Mouse (Mus musculus) inflammation-experienced regulatory T-cells, adult 6 months (primary cell): ENCODE results near the gene Cox7a2l. TPM values are rescaled to one million over a fixed set of nuclear protein-coding genes. Genes with fewer than 3 reads are reported as not detected.

Experiments
- ATAC-seq: one replicate; pipeline ENCODE4 v1.8.0; 2017
- polyA plus RNA-seq, 3 experiments: library from polyadenylated mRNA; unstranded; fragments of 100-300 nt; shearing (Covaris generic); gene quantifications; one replicate each; pipeline ENCODE4 v1.2.1; 2017

Cox7a2l gene
- polyA plus RNA-seq, 3 experiments from 2014 or later: 353 to 565 (median 539) TPM

- peak; percentile 99 for ATAC-seq
These were observed 9.7 kb upstream of the Cox7a2l start for GRCm38 (mm10) chr17:83526624-83527532.

DNA sequence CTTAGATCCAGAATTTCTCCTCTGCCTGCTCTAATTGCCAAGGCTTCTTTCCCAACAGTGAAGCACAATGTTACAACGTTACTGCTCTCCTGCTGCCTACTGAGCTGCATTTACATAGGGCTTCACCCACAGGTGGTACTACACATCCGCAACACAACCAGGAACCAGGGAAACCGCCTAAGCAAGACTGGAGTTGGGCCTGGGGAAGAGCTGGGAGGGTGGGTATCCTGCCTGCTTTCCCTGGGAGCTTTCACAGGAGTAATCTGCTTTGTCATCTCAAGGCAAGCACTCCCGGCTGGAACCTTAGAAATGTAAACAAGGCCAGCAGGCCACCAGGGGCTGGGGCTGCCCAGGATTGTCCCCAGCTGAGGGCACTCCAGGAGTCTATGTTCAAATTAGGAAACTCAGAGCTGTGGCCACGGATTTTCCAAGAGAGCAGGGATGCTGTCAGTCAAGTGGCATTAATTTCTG lies 9.0 kb upstream of the Cox7a2l start:
- no peak for ATAC-seq

- no peak for ATAC-seq
These were observed 8.5 kb upstream of the Cox7a2l start for GRCm38 (mm10) chr17:83525596-83525995.

- ATAC-seq: no peak
These were observed 7.6 kb upstream of the Cox7a2l start for GRCm38 (mm10) chr17:83524753-83525152.

DNA sequence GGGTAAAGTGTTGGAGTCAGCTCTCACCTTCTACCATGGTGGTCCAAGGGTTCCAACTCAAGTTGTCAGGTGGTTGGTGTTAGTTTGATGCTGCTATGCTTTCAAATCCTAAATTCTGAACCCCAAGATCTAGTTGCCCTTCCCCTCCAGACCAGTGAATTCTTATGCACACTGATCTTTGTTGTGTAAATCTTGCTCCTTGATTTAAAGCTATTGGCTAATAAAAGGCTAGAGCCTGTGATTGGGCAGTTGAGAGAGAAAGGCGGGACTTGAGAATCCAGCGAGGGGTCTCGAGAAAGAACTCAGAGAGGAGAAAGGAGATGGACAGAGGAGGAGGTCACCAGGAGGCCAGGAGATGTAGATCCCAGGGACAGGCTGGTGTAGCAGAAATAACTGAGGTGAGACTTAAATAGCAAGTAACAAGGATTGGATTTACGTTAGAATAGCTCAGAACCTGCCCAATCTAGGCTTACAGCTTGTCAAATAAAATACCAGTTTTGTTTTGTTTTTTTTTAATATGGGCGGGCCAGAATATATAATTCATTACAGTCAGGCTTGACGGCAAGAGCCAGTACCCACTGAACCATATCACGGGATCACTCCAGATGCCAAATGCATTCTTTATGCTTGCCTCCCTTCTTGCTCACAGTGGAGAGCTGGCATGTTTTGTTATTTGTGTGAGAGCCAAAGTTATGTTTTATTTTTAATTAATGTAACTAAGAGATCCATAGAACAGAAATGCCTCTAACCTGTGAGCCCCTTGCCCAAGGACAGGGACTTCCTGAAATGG lies 5.7 kb upstream of the Cox7a2l start:
- ATAC-seq: no peak

- ATAC-seq: no peak
These were observed 4.8 kb upstream of the Cox7a2l start for GRCm38 (mm10) chr17:83521881-83522280.

DNA sequence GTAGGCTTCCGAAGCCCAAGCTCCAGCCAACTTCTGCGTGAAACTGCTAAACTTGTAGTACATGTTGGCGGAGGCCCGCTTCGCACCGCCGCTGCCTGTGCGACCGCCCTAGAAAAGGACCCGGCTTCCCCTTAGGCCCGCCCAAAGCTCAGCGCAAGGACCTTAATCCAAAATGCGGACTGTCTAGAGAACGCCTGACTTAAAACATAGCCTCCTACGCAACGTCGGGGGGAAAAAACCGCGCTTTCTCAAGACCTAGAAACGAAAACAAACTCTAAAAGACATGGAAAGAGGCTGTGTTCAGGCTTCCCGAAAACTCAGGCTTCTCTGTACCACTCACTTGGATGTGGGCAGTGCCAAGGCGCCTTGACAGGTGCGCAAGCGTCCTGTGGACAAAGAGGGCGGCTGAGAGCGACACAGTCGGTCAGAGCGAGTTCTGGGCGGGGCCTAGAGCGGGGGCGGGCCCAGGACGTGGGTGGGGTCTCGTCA lies 2.9 kb downstream of the Cox7a2l start:
- ATAC-seq: peak; percentile 96

DNA sequence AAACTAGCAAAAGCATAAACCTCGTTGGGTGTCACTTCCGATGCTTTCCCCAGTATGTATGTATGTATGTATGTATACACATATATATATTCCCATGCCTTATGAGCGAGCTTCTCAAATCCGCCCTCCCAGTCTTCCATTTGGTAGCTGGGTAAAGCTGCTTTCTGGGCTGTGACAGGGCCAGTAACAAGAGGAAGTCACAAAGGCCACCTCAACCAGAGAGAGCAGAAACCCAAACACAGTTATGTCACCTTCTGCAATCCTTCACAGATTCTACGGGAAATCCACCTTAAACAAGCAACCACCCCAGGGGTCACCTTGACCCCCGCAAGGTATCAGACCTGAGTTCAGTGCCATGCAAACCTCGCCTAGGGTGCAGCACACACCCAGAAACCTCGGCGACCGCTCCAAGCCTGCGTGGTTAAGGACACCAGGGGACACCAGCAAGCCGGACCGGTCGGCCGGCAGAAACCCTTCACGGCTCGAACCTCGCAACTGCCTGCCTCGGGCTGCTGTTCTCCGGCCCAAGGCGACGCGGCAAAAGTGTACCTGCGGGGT lies 3.4 kb downstream of the Cox7a2l start:
- ATAC-seq: peak; percentile 11

DNA sequence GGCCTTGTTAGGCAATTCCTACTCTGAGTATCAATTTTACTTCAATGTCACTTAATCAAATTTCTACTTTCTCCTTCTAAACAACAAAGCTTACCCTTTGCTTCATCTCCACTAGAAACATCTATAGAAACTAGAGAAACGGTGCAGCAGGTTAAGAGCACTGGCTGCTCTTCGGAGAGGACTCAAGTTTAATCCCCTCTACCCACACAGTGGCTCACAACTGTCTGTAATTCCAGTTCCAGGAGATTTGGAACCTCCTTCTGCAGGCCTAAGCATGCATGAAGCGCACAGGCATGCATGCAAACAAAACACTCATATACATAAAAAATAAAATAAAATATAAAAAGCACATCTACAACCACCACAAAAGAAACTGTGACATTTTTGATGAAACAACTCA lies 5.0 kb downstream of the Cox7a2l start:
- no peak for ATAC-seq

GRCm38 (mm10) chr17:83503693-83504092 lies 13.4 kb downstream of the Cox7a2l start:
- no peak for ATAC-seq

DNA sequence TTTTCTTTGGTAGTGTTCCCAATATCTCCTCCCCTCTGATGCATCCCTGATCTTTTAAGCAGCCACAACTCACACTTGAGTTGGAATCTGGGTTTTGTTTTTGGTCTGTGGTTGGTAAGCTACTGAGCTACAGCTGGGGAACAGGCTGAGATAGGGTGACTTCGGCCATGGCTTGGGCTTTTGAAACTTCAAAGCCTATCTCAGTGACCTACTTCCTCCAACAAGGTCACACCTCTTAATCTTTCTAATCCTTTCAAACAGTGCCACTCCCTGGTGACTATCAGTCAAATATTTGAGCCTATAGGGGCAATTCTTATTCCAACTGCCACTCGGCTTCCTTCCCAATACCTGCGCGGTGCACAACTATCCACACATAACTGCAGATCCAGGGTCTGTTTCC lies 17.4 kb downstream of the Cox7a2l start:
- no peak for ATAC-seq

DNA sequence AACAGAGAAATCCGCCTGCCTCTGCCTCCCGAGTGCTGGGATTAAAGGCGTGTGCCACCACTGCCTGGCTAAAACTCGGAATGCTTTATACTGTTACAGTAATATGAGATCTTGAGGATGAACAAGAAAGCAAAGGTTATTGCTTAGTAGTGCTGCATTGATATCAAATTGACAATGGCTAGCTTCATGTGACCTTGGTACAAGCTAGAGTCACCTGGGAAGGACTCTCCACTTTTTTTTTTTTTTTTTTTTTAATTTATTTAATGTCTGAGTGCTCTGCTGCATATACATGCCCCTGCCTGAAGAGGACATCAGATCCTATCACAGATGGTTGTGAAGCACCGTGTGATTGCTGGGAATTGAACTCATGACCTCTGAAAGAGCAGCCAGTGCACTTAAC lies 18.2 kb downstream of the Cox7a2l start:
- no peak for ATAC-seq

DNA sequence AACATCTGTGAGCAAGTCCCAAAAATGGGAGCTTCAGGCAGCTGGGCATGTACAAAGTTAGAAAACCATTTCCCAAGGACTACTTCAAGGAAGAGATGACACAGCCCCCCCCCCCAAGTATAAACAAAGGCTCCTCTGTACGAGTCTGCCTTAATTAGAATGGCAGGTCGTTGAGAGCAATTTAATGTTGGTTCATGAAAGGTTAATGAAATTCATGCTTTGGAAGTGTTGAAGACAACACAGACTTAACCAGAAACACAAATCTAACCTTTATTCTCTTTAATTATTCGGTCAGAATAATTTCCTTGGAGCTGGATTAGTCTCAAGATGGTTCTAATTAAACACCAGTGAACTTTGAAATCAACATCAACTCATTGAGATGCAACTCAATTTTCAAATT lies 29.4 kb downstream of the Cox7a2l start:
- ATAC-seq: no peak

- peak; percentile 54 for ATAC-seq
These were observed 33.3 kb downstream of the Cox7a2l start for GRCm38 (mm10) chr17:83483784-83484183.

DNA sequence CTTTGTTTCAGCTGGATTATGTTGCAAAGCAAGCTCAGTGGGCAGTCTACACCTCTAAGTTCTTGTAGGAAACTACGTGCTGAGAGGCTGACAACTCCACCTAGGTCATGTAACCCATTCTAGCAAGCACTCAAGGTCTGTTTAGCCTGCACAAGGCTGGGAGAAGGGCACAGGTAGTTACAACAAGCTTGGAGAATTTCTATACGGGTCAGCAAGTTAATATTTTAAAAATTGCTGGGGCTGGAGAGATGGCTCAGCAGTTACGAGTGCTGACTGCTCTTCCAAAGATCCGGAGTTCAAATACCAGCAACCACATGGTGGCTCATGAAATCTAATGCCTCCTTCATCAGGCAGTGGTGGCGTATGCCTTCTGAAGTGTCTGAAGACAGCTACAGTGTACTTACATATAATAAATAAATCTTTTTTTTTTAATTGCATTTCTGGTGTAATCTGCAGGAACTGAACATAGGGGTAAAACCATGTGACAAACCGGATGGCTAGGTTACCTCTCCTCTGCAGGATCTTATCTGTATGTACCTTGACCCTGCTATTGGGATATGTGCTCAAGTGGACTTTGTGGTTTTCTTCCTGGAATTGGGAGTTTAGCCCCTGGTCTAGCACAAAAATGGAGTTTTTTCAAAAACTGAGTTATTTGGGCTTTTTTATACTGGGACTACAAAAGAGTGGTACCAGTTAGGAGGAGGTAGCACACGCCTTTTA lies 34.2 kb downstream of the Cox7a2l start:
- ATAC-seq: no peak

- no peak for ATAC-seq
These were observed 35.6 kb downstream of the Cox7a2l start for GRCm38 (mm10) chr17:83481551-83481950.

- no peak for ATAC-seq
These were observed 40.0 kb downstream of the Cox7a2l start for GRCm38 (mm10) chr17:83477089-83477488.

GRCm38 (mm10) chr17:83469586-83469985 lies 47.5 kb downstream of the Cox7a2l start:
- ATAC-seq: no peak

DNA sequence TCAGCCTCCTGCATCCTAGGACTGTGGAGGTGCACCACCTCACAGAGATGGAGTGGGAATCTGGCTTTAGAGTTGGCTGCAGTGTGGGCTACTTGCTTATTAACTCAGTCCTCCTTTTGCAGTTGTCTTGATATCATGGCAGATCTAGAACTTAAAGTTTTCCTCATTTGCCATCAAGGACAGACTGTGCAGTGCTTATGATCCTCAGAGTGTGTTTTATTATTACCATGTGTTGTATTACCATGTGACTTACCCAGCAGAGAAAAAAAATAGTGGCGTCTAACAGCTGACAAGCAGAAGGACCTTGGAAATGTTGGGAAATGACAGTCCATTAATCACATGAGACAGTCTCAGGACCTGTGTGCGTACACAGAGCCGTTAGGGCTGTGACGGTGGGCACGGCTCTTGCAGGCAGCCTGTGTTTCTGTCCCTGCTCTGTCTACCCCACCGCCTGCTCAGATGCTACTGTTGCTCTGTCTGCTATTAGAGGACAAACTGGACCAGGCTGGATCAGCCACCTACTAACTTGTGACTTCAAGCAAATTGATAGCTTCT lies 50.4 kb downstream of the Cox7a2l start:
- no peak for ATAC-seq

DNA sequence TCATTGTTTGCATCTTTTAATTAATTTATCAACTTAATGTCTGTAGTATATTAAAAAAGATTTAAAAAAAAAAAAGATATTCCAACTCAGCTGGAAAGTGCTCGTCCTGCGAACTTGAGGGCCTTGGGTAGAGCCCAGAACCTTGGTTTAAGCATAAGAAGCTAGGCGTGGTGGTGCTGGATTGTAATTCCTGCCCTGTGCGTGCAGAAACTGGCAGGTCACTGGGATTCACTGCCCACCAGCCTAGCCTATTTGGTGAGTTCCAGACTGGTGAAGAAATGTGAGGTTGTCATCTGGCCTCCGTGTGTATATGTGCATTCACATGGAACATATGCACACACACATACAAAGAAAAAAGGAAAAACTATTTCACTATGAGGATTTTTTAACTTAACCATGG lies 51.2 kb downstream of the Cox7a2l start:
- no peak for ATAC-seq

DNA sequence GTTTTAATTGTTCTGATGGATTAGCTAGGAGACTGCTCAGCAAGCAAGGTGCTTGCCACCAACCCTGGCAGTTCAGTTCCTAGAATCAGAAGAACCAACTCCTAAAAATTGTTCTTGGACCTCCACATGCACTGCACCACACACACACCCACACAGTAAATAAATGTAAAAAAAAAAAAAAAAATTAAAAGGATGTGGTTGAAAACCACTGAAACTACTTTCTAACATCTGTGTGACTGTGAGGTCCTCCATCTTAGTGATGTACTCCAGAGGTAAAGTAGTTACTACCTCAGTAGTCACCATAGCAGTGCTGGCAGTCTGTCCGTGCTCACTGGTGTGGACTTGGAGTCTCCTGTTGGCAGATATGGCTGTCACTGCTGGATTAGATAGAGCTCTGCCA lies 59.9 kb downstream of the Cox7a2l start:
- ATAC-seq: peak; percentile 85

- peak; percentile 48 for ATAC-seq
These were observed 63.5 kb downstream of the Cox7a2l start for GRCm38 (mm10) chr17:83453587-83453986.
